Mouse (Mus musculus): ENCODE measurements around the gene Tmem268. TPM values are rescaled to one million over a fixed set of nuclear protein-coding genes. Genes with fewer than 3 reads are reported as not detected.

Tmem268 gene
- polyA plus RNA-seq, 1 experiment from 2014 or later = 7.6 TPM

DNA sequence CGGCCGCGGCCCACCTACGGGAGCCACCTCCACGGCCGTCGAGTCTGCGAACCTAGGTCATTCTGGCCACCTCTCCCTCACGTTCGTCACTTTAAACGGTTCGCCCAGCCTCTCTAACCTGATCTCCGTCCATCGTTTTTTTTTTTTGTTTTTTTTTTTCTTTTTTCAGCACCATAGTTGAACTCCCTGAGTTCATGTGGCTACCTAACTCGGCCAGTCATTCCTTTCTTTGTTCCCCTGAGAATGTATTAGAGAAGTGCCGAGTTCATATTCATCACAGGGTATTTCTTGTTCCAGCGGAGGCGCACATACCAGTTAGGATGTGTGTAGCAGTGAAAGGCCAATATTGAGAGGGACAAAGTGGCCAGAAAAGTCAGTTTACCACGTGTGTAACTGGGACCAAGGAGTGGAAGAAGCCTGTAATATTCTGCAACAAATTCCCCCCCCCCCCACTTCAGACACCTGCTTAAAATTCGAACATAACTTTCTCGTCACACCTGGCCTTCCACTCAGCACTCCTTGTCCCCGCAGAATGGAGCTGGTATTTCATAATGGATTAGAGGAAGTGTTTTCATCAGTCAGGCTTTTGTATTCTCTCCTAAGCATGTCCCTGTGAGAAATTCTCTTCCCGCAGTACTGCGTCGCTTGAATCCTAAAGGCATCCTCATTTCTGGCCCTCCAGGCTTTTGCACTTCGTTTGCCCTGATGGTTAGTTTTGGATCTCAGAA, 13.2 kb upstream of the Tmem268 start:
- DNase-seq (ENCODE audit: low spot score) = no peak
- Histone ChIP-seq H3K9me3 (no peaks in the 10 kb centered on the region), H3K36me3 (peaks cover 30% of the 10 kb centered on the region), H3K4me1 (replicated peaks) (peaks cover 35% of the 10 kb centered on the region), H3K4me3 (peak overlapping the region; percentile 92), H3K27ac (peak overlapping the region; percentile 97), H3K27me3 (ENCODE audit: insufficient read depth, poor library complexity, severe bottlenecking) (no peaks in the 10 kb centered on the region)
- 22% methylated on average over 26 of the region's 26 CpGs for WGBS

DNA sequence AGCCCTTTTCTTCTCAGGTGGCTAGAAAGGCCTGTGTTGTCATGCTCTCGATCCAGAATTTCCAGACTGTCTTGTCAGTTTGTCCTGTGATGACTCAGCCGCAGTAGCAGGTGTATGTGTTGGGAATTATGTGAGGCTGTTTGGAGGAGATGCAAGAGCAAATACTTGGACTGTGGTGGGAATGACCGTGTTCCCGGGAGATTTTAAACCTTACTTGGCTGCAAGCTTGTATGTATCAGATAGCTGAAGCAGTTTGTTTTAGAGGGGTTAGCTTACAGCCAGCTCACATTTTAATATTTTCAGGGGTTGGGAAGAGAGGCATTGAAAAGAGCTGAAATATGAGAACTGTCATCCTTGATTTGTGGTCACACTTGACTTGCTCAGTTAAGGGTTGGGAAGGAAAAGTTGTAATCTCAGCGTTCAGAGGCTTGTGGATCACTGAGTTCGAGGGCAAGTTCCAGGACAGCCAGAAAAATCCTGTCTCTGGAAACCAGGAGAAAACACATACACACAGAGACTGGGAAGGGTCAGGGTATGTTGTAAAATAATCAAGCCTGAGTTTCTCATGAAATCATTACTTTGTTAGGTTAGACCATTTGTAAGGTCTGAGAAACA, 12.0 kb upstream of the Tmem268 start:
- H3K4me1 ChIP-seq (replicated peaks) = peaks cover 35% of the 10 kb centered on the region
- H3K36me3 ChIP-seq = peaks cover 41% of the 10 kb centered on the region
- WGBS = 82% methylated on average over 6 of the region's 6 CpGs
- H3K27ac ChIP-seq = no peak overlapping the region
- no peaks in the 10 kb centered on the region for H3K9me3 ChIP-seq
- H3K27me3 ChIP-seq (ENCODE audit: insufficient read depth, poor library complexity, severe bottlenecking) = no peaks in the 10 kb centered on the region
- H3K4me3 ChIP-seq = peak overlapping the region; percentile 92
- DNase-seq (ENCODE audit: low spot score) = no peak

DNA sequence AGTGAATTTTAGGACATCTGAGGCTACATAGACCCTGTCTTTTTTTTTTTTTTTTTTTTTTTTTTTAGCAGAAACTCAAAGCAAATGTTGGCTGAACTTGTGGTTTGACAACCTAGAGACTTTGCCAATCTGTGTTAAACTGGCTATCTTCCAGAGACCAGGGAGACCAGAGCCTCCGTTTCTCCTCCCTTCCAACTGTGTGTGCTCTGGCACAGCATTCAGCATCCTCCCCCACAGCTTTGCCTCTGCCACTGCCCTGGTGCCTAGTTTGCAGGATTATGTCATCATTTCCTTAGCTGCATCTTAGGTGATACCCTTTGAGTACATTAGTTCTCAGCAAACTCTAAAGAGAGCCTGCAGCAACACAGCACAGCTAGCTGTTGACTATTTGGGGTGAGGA, 10.8 kb upstream of the Tmem268 start:
- H3K27me3 ChIP-seq (ENCODE audit: insufficient read depth, poor library complexity, severe bottlenecking) = no peaks in the 10 kb centered on the region

DNA sequence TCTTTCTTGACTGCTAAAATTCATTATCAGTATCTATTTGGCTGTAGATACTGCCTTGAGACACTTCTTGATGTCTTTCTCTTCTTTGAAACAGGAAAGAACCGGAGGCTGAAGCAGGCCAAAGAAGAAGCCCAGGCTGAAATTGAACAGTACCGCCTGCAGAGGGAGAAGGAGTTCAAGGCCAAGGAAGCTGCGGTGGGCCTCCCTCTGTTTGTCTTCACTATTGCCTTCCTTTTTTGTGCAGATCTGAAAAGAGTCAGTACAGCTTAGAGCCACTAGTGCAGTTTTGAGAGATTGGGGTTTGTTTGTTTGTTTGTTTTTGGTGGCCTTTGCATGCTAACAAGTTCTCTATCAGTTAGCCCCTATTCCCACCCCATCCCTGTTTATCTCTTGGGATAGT, 10.1 kb upstream of the Tmem268 start:
- WGBS = 86% methylated on average over 3 of the region's 3 CpGs
- H3K27me3 ChIP-seq (ENCODE audit: insufficient read depth, poor library complexity, severe bottlenecking) = no peaks in the 10 kb centered on the region
- H3K9me3 ChIP-seq = no peaks in the 10 kb centered on the region
- peaks cover 60% of the 10 kb centered on the region for H3K36me3 ChIP-seq
- DNase-seq (ENCODE audit: low spot score) = no peak
- peaks cover 39% of the 10 kb centered on the region for H3K4me1 ChIP-seq (replicated peaks)
- H3K27ac ChIP-seq = no peak overlapping the region
- no peak overlapping the region for H3K4me3 ChIP-seq

More for the DNA sequence above, 10.8 kb upstream of the Tmem268 start:
- 95% methylated on average over 1 of the region's 1 CpGs for WGBS
- H3K9me3 ChIP-seq = no peaks in the 10 kb centered on the region
- H3K4me3 ChIP-seq = no peak overlapping the region
- DNase-seq (ENCODE audit: low spot score) = no peak
- peaks cover 35% of the 10 kb centered on the region for H3K4me1 ChIP-seq (replicated peaks)
- H3K27ac ChIP-seq = no peak overlapping the region
- peaks cover 54% of the 10 kb centered on the region for H3K36me3 ChIP-seq

DNA sequence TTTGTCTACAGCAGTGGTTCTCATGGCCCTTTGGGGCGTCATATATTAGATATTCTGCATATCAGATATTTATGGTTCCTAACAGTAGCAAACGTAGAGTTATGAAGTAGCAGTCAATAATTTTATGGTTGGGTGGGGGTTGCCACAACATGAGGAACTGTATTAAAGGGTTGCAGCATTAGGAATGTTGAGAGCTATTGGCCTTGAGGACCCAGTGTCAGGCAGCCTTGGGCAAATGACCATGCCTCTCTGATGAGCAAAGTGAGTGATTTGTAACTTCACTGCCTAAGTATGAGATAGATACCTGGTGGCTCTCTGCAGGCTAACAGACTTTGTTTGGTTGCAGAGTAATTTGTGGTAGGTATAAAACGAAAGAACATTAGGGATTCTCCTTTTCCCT, 7.7 kb upstream of the Tmem268 start:
- 93% methylated on average over 3 of the region's 3 CpGs for WGBS
- H3K36me3 ChIP-seq = peaks cover 68% of the 10 kb centered on the region

DNA sequence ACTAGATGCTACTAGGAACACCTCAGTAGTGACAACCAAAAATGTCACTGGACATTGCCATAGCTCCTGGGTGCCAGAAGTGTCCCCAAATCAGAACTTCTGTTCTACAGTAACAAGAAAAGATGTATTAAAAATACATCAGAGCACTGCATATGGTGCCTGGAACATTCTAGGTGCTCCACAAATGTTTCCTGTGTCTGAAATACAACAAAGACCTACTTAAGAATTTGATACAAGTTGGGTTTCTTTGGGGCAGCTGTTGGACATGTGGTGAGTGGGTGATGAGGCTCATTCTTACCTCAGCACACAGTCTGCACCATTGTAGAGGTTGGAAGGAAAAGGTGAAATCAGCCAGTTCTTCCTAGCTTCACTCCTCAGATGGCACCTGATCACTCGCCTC, 5.7 kb upstream of the Tmem268 start:
- Histone ChIP-seq H3K4me3 (no peak overlapping the region), H3K36me3 (peaks cover 63% of the 10 kb centered on the region), H3K9me3 (no peaks in the 10 kb centered on the region), H3K4me1 (replicated peaks) (peaks cover 42% of the 10 kb centered on the region), H3K27ac (no peak overlapping the region), H3K27me3 (ENCODE audit: insufficient read depth, poor library complexity, severe bottlenecking) (peaks cover 3% of the 10 kb centered on the region)
- no peak for DNase-seq (ENCODE audit: low spot score)
- 97% methylated on average over 1 of the region's 1 CpGs for WGBS

More for the DNA sequence above, 7.7 kb upstream of the Tmem268 start:
- Histone ChIP-seq H3K4me3 (no peak overlapping the region), H3K27me3 (ENCODE audit: insufficient read depth, poor library complexity, severe bottlenecking) (no peaks in the 10 kb centered on the region; the same call in 1 of the 2 replicates), H3K27ac (no peak overlapping the region), H3K4me1 (replicated peaks) (peaks cover 43% of the 10 kb centered on the region), H3K9me3 (no peaks in the 10 kb centered on the region)
- DNase-seq (ENCODE audit: low spot score) = no peak

DNA sequence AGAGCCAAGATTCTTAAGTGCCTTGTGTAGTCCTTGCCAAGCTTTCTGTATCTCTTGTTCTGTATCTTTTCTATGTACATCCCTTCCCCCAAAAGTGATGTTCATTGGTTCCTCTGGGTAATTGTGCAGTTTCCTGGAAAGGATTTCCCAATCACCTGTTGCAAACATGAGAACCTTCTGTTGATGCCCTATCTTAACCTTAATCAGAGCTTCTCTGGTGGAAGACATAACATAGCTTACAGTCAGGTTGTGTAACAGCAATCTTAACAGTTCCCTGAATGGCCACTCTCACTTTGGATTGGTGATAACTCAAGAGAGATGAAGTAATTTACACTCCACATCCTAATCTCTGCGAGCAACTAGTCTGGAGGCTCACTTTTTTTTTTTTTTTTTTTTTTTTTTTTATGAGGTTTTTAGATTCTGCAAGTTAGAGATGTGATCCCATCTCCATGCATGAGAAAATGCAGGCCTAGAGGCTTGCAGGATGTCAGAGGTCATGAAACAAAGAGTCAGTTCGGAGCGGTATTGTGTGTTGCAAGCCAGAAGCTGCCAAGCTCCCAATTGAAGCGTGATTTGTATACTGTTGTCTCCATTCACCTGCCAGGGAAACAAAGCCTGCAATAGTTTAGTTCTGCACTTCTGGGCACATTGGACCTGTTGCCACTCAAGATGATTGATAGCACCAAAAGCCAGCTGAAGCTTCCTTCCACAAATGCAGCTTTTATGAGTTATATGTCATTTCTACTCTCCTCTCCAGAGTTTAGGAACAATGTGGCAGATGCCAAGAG, 4.6 kb upstream of the Tmem268 start:
- peak; percentile 52 for DNase-seq (ENCODE audit: low spot score)

DNA sequence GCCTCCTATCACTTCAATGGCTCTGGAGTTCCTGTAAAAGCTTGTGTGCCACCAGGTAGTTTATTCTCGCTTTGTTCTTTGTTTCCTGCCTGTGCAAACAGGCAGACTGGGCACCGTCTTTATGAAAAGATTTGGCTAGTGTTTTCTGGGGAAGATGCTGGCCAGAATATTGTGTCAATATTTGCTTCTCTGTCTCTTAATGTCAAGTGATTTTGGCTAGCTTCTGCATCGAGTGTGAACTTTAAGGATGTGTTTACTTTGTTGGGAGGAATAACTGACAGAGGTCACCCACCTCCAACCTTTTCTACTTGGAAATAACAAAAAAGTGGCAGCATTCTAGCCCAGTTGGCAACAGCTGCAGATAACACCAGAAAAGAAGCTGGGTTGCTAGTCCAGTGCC, 4.0 kb upstream of the Tmem268 start:
- no peak overlapping the region for H3K4me3 ChIP-seq
- H3K9me3 ChIP-seq = no peaks in the 10 kb centered on the region
- H3K4me1 ChIP-seq (replicated peaks) = peaks cover 59% of the 10 kb centered on the region
- WGBS = 40% methylated on average over 3 of the region's 3 CpGs
- peaks cover 3% of the 10 kb centered on the region for H3K27me3 ChIP-seq (ENCODE audit: insufficient read depth, poor library complexity, severe bottlenecking)
- peaks cover 45% of the 10 kb centered on the region for H3K36me3 ChIP-seq
- H3K27ac ChIP-seq = peak overlapping the region; percentile 62; the same call in 1 of the 2 replicates
- no peak for DNase-seq (ENCODE audit: low spot score)

More for the DNA sequence above, 4.6 kb upstream of the Tmem268 start:
- Histone ChIP-seq H3K27ac (peak overlapping the region; percentile 9; the same call in 1 of the 2 replicates), H3K27me3 (ENCODE audit: insufficient read depth, poor library complexity, severe bottlenecking) (peaks cover 3% of the 10 kb centered on the region), H3K4me1 (replicated peaks) (peaks cover 53% of the 10 kb centered on the region), H3K4me3 (no peak overlapping the region), H3K36me3 (peaks cover 51% of the 10 kb centered on the region), H3K9me3 (no peaks in the 10 kb centered on the region)
- WGBS = 33% methylated on average over 4 of the region's 4 CpGs

DNA sequence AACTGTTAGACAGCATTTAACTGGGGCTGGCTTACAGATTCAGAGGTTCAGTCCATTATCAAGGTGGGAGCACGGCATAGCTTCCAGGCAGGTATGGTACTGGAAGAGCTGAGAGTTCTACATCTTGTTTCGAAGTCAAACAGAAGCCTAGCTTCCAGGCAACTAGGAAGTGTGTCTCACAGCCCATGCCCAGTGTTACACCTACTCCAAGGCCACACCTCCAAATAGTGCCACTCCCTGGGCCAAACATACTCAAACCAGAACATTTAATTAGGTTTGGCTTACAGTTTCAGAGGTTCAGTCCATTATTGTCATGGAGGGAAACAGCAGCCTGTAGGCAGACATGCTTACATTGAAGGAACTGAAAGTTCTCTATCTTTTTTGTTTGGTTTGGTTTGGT, 3.5 kb upstream of the Tmem268 start:
- H3K27ac ChIP-seq = peak overlapping the region; percentile 62; the same call in 1 of the 2 replicates

DNA sequence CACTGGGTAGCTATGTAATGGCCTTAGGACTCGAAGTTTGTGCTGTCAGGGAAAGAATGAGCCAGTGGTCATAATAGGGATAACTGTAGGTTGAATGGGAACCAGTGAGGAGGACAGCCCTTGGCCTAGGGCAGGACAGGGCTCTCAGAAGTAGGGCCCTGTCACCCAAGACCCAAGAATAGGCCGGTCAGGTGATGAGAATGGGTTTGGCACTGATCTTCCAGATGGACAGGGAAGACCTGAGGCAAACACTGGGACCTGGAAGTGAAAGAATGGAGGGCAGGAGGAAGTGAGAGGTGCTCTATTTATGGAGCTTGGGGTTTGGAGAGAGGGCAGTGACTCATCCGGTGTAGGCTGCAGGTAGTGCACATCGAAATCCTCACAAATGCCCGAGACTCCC, 1.9 kb upstream of the Tmem268 start:
- DNase-seq (ENCODE audit: low spot score) = no peak
- peak overlapping the region; percentile 93; the same call in 1 of the 2 replicates for H3K27ac ChIP-seq
- peaks cover 78% of the 10 kb centered on the region for H3K4me1 ChIP-seq (replicated peaks)

More for the DNA sequence above, 3.5 kb upstream of the Tmem268 start:
- DNase-seq (ENCODE audit: low spot score) = no peak
- Histone ChIP-seq H3K27me3 (ENCODE audit: insufficient read depth, poor library complexity, severe bottlenecking) (peaks cover 3% of the 10 kb centered on the region), H3K4me1 (replicated peaks) (peaks cover 64% of the 10 kb centered on the region), H3K36me3 (peaks cover 40% of the 10 kb centered on the region), H3K9me3 (no peaks in the 10 kb centered on the region), H3K4me3 (no peak overlapping the region)
- WGBS = 93% methylated on average over 2 of the region's 2 CpGs

DNA sequence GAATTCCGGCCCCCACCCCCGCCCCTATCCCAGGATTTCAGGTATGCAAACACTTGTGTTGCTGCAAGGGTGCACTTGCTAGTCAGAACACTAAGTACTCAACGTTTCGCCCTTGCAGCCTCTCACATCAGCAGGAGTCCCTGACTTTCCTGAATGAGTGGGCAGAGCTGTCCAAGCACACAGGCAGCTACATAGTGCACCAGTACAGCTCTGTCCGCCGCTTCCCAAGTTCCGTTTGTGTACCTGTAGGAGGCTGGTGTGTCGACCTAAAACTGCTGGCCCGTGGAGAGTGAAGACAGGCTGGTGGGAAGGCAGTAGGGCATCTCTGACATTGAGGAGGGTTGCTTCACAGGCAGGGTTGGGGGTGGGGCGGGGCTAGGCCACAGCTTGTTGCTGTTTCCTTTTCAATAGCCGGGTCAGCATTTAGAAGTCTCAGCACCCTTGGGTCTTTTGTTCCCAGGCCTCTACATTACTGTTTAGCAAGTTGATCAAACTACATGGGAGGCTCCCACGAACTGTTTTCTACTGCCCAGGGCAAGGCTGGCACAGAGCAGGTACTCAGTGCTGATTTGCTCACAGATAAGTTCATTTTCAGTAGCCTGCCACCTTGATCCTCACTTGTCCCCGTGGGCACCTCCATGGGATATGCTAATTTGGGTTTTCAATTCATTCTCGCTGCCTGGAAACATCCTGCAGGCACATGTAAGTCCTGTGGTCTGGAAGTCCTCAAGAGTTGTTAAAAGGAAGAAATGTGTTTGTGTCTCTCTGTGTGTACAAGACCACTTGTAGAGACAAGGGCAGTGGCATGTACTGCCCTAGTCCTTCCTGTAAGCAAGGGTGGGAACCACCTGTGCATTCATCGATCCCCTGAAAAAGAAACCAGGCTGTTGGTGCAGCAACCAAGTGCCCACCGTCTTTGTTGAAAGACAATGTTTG, 1.2 kb upstream of the Tmem268 start:
- H3K27me3 ChIP-seq (ENCODE audit: insufficient read depth, poor library complexity, severe bottlenecking) = peaks cover 3% of the 10 kb centered on the region
- WGBS = 17% methylated on average over 16 of the region's 16 CpGs
- H3K4me1 ChIP-seq (replicated peaks) = peaks cover 82% of the 10 kb centered on the region
- peaks cover 19% of the 10 kb centered on the region for H3K36me3 ChIP-seq
- peak overlapping the region; percentile 93 for H3K27ac ChIP-seq
- DNase-seq (ENCODE audit: low spot score) = no peak
- H3K9me3 ChIP-seq = no peaks in the 10 kb centered on the region
- peak overlapping the region; percentile 3; the same call in 1 of the 2 replicates for H3K4me3 ChIP-seq

More for the DNA sequence above, 1.9 kb upstream of the Tmem268 start:
- Histone ChIP-seq H3K4me3 (0 out of 2 replicates have a peak overlapping the region, but pooled peaks have one; percentile 3), H3K9me3 (no peaks in the 10 kb centered on the region), H3K27me3 (ENCODE audit: insufficient read depth, poor library complexity, severe bottlenecking) (peaks cover 3% of the 10 kb centered on the region), H3K36me3 (peaks cover 26% of the 10 kb centered on the region)
- 70% methylated on average over 5 of the region's 5 CpGs for WGBS

Data from hindbrain, embryonic 10.5 days (tissue).